Mouse (Mus musculus) bone marrow macrophage, adult 2 months (primary cell): Measurements from ENCODE around the gene Crim1.

Experiments
- CTCF ChIP-seq: IDR thresholded peaks from 2 replicates; pipeline ENCODE4 v1.5.1; 2012; ENCODE audit warnings: low read depth, mild to moderate bottlenecking, low read length, moderate library complexity
- POLR2A ChIP-seq: IDR thresholded peaks from 2 replicates; pipeline ENCODE4 v1.6.1; 2012; ENCODE audit warnings: mild to moderate bottlenecking, low read depth, low read length, borderline replicate concordance

DNA sequence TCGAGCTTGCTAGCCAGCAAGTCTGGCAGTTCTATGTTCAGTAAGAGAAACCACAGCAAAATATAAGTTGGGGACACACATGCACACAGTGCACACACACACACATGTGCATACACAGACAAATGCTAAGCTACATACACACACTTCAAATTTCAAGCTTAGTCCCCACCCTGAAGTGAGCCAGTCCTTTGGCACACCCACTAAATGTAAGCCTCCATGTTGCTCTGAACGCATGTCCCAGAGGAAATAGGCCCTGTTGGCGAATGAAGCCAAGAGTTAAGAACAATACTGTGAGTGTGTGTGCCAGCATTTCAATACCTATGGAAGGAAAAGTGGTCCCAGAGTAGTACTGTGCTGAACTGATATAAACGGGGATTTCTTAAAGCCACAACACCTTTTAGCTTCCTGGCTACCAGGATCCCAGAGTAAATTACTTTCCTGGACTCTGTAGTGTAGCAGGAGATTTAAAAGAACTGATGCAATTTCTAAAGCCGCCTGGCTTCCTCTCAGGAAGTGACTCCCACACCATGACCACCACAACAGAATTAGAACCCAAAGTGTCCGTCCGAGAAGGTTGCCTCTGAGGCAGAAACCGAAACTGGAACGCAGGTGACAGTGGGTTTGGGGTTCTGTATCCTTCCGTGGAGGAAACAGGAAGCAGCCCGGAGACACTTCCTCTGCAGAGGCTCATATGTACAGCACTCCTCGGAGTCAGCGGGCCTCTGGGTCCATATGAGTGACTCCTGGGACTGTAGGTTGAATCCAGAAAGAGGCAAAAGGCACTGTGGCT lies 162.1 kb downstream of the Crim1 start:
- no peak for TF ChIP-seq POLR2A
- TF ChIP-seq CTCF: no peak
